Mouse (Mus musculus): ENCODE measurements at regions not wholly inside any gene's neighbourhood (a gene's known extent, or its start where the extent isn't known, plus 50 kb on each side); places are given as distances from the start of the nearest gene placed in this dataset.

GRCm38 (mm10) chr15:61508806-61509205 lies 586.0 kb upstream of the A1bg start:
- H3K9ac ChIP-seq (ENCODE audit: insufficient read depth, low read depth): no peak overlapping the region
- H3K4me3 ChIP-seq (replicated peaks in 1 of 3; ENCODE audit: low read depth in 2 of 3, low read length in 2 of 3, poor library complexity in 1 of 3): no peak overlapping the region
- no peaks in the 10 kb centered on the region for H3K36me3 ChIP-seq (replicated peaks in 1 of 2; ENCODE audit: control insufficient read depth in 1 of 2, insufficient read depth in 1 of 2, low read length in 1 of 2)
- H3K27ac ChIP-seq (ENCODE audit: insufficient read depth, low read depth): no peak overlapping the region
- no peaks in the 10 kb centered on the region for H3K9me3 ChIP-seq (replicated peaks; ENCODE audit: low read length)
- TF ChIP-seq MAX (IDR thresholded peaks at IDR 0.05; ENCODE audit: low read length) (no peak), E2F4 (IDR thresholded peaks at IDR 0.05; ENCODE audit: insufficient replicate concordance, low read depth, low read length) (no peak), TCF12 (IDR thresholded peaks at IDR 0.05; ENCODE audit: low read depth, low read length) (no peak)
- DNase-seq (ENCODE audit: extremely low read depth): no peak
- no peaks in the 10 kb centered on the region for H3K79me2 ChIP-seq (replicated peaks; ENCODE audit: control insufficient read depth, extremely low read depth, insufficient read depth, poor library complexity, severe bottlenecking)
- dilution Hi-C loops (cut with MboI; ENCODE audit: extremely low pct_ligation_motif_present, extremely low pct_unique_long_range_greater_than_20kb, low sequenced_read_pairs) (no loop called here), in situ Hi-C loops (cut with MboI; ENCODE audit: low pct_ligation_motif_present, low pct_unique_long_range_greater_than_20kb, low sequenced_read_pairs) (no loop called here)
- no peak overlapping the region for H3K4me2 ChIP-seq (ENCODE audit: insufficient read depth, low read depth, poor library complexity, severe bottlenecking)
- no peaks in the 10 kb centered on the region for H3K27me3 ChIP-seq (replicated peaks)
- H3K4me1 ChIP-seq (ENCODE audit: control insufficient read depth in 1 of 2, insufficient read depth in 2 of 2): peaks cover 0 to 6% of the 10 kb centered on the region in 2 experiments; a peak in 1 of 4 replicates

- TF ChIP-seq BHLHE40 (IDR thresholded peaks at IDR 0.05; ENCODE audit: low read depth, low read length) (no peak), CHD2 (IDR thresholded peaks at IDR 0.05; ENCODE audit: low read length) (no peak), HCFC1 (IDR thresholded peaks at IDR 0.05; ENCODE audit: low read depth, low read length) (no peak), JUND (conservative IDR thresholded peaks at IDR 0.05; ENCODE audit: low read depth, low read length) (no peak)
- dilution Hi-C loops (cut with MboI; ENCODE audit: extremely low pct_ligation_motif_present, extremely low pct_unique_long_range_greater_than_20kb, low sequenced_read_pairs): no loop called here
These were observed 583.6 kb upstream of the A1bg start for GRCm38 (mm10) chr15:61506361-61506897.

GRCm38 (mm10) chr15:61503436-61503835 lies 580.6 kb upstream of the A1bg start:
- no peaks in the 10 kb centered on the region for H3K36me3 ChIP-seq (replicated peaks in 1 of 2; ENCODE audit: control insufficient read depth in 1 of 2, insufficient read depth in 1 of 2, low read length in 1 of 2)

More at GRCm38 (mm10) chr15:61506361-61506897, 583.6 kb upstream of the A1bg start:
- in situ Hi-C loops (cut with MboI; ENCODE audit: low pct_ligation_motif_present, low pct_unique_long_range_greater_than_20kb, low sequenced_read_pairs): no loop called here
- Histone ChIP-seq H3K4me1 (ENCODE audit: control insufficient read depth in 1 of 2, insufficient read depth in 2 of 2) (peaks cover 0 to 6% of the 10 kb centered on the region in 2 experiments; a peak in 1 of 4 replicates), H3K27ac (ENCODE audit: insufficient read depth, low read depth) (no peak overlapping the region), H3K9me3 (replicated peaks; ENCODE audit: low read length) (no peaks in the 10 kb centered on the region), H3K4me3 (replicated peaks in 1 of 3; ENCODE audit: low read depth in 2 of 3, low read length in 2 of 3, poor library complexity in 1 of 3) (no peak overlapping the region), H3K4me2 (ENCODE audit: insufficient read depth, low read depth, poor library complexity, severe bottlenecking) (no peak overlapping the region), H3K79me2 (replicated peaks; ENCODE audit: control insufficient read depth, extremely low read depth, insufficient read depth, poor library complexity, severe bottlenecking) (no peaks in the 10 kb centered on the region), H3K9ac (ENCODE audit: insufficient read depth, low read depth) (no peak overlapping the region), H3K36me3 (replicated peaks in 1 of 2; ENCODE audit: control insufficient read depth in 1 of 2, insufficient read depth in 1 of 2, low read length in 1 of 2) (no peaks in the 10 kb centered on the region), H3K27me3 (replicated peaks) (no peaks in the 10 kb centered on the region)
- DNase-seq (ENCODE audit: extremely low read depth): no peak

More at GRCm38 (mm10) chr15:61503436-61503835, 580.6 kb upstream of the A1bg start:
- Histone ChIP-seq H3K9ac (ENCODE audit: insufficient read depth, low read depth) (no peak overlapping the region), H3K79me2 (replicated peaks; ENCODE audit: control insufficient read depth, extremely low read depth, insufficient read depth, poor library complexity, severe bottlenecking) (no peaks in the 10 kb centered on the region), H3K4me3 (replicated peaks in 1 of 3; ENCODE audit: low read depth in 2 of 3, low read length in 2 of 3, poor library complexity in 1 of 3) (no peak overlapping the region), H3K9me3 (replicated peaks; ENCODE audit: low read length) (no peaks in the 10 kb centered on the region), H3K27ac (ENCODE audit: insufficient read depth, low read depth) (no peak overlapping the region), H3K4me2 (ENCODE audit: insufficient read depth, low read depth, poor library complexity, severe bottlenecking) (no peak overlapping the region), H3K27me3 (replicated peaks) (no peaks in the 10 kb centered on the region), H3K4me1 (ENCODE audit: control insufficient read depth in 1 of 2, insufficient read depth in 2 of 2) (no peaks in the 10 kb centered on the region; a peak in 1 of 4 replicates)
- in situ Hi-C loops (cut with MboI; ENCODE audit: low pct_ligation_motif_present, low pct_unique_long_range_greater_than_20kb, low sequenced_read_pairs): no loop called here
- dilution Hi-C loops (cut with MboI; ENCODE audit: extremely low pct_ligation_motif_present, extremely low pct_unique_long_range_greater_than_20kb, low sequenced_read_pairs): no loop called here
- DNase-seq (ENCODE audit: extremely low read depth): no peak
- TF ChIP-seq MXI1 (IDR thresholded peaks at IDR 0.05; ENCODE audit: low read depth, low read length): no peak
- no peak for TF ChIP-seq CHD2 (IDR thresholded peaks at IDR 0.05; ENCODE audit: low read length)
- TF ChIP-seq SMC3 (IDR thresholded peaks at IDR 0.05; ENCODE audit: low read depth, low read length): no peak
- TF ChIP-seq GABPA (IDR thresholded peaks at IDR 0.05; ENCODE audit: insufficient replicate concordance, low read depth, low read length): no peak
- TF ChIP-seq HCFC1 (IDR thresholded peaks at IDR 0.05; ENCODE audit: low read depth, low read length): no peak
- TF ChIP-seq EP300 (IDR thresholded peaks at IDR 0.05; ENCODE audit: low read length): no peak
- no peak for TF ChIP-seq CTCF (conservative IDR thresholded peaks at IDR 0.05 in 1 of 2, IDR thresholded peaks at IDR 0.05 in 1 of 2; ENCODE audit: low read depth in 2 of 2, low read length in 2 of 2)
- no peak for TF ChIP-seq SIN3A (IDR thresholded peaks at IDR 0.05; ENCODE audit: low read length)
- no peak for TF ChIP-seq ZMIZ1 (IDR thresholded peaks at IDR 0.05; ENCODE audit: low read depth, low read length)
- no peak for TF ChIP-seq BHLHE40 (IDR thresholded peaks at IDR 0.05; ENCODE audit: low read depth, low read length)
- TF ChIP-seq PAX5 (IDR thresholded peaks at IDR 0.05; ENCODE audit: low read length): no peak
- no peak for TF ChIP-seq POLR2AphosphoS2 (IDR thresholded peaks at IDR 0.05; ENCODE audit: low read depth, low read length)
- no peak for TF ChIP-seq MAZ (IDR thresholded peaks at IDR 0.05; ENCODE audit: low read depth, low read length)
- TF ChIP-seq ZNF384 (IDR thresholded peaks at IDR 0.05; ENCODE audit: low read depth, low read length): no peak
- TF ChIP-seq JUND (conservative IDR thresholded peaks at IDR 0.05; ENCODE audit: low read depth, low read length): no peak
- no peak for TF ChIP-seq MAX (IDR thresholded peaks at IDR 0.05; ENCODE audit: low read length)
- TF ChIP-seq KAT2A (IDR thresholded peaks at IDR 0.05; ENCODE audit: insufficient replicate concordance, low read length): no peak
- TF ChIP-seq RCOR1 (conservative IDR thresholded peaks at IDR 0.05; ENCODE audit: low read depth, low read length): no peak
- no peak for TF ChIP-seq MYC (IDR thresholded peaks at IDR 0.05; ENCODE audit: low read depth, low read length)

Measured in CH12.LX (cell line).